Mouse (Mus musculus) gastrocnemius, postnatal 25 days (tissue): ENCODE data around the gene Arrb1. TPM values are rescaled to one million over a fixed set of nuclear protein-coding genes. Genes with fewer than 3 reads are reported as not detected.
"Not testable (repeated sequence)": the region's sequence is repeated elsewhere in the genome, so short reads cannot be mapped to it uniquely, and the experiment has no call there.

ENCODE experiments used
- DNase-seq: peaks from one replicate; pipeline ENCODE4 v3.0.0; 2022
- long read RNA-seq, 2 experiments: library from polyadenylated mRNA; stranded (forward); transcript quantifications; one replicate each; pipeline ENCODE4 v2.0.0; 2021
- total RNA-seq, 2 experiments: library from RNA; stranded (reverse); gene quantifications; 1 replicate in 1 of 2; 2 replicates in 1 of 2; pipeline ENCODE4 v1.2.3; 2021

The Arrb1 gene
- total RNA-seq = 10 to 100 TPM; 12.4 to 15.6 TPM
- long read RNA-seq, experiment 1, partial matches to known transcripts = 0 of 2 reads
- long read RNA-seq, experiment 1, other reads (novel, unspliced or antisense) = 2 of 2 reads
- long read RNA-seq, experiment 2, partial matches to known transcripts = 0 of 4 reads
- long read RNA-seq, experiment 2, other reads (novel, unspliced or antisense) = 4 of 4 reads

- DNase-seq = peak; percentile 84
Observed at GRCm38 (mm10) chr7:99534901-99535735, at the start of gene Arrb1. Gene Arrb1 (plus strand): TSS chr7:99535466.

GRCm38 (mm10) chr7:99489708-99490107, 45.6 kb upstream of the Arrb1 start:
- no peak for DNase-seq

- no peak for DNase-seq
Observed at GRCm38 (mm10) chr7:99499128-99499527, 36.1 kb upstream of the Arrb1 start.

GRCm38 (mm10) chr7:99500201-99500600, 35.1 kb upstream of the Arrb1 start:
- DNase-seq = peak; percentile 70

DNA sequence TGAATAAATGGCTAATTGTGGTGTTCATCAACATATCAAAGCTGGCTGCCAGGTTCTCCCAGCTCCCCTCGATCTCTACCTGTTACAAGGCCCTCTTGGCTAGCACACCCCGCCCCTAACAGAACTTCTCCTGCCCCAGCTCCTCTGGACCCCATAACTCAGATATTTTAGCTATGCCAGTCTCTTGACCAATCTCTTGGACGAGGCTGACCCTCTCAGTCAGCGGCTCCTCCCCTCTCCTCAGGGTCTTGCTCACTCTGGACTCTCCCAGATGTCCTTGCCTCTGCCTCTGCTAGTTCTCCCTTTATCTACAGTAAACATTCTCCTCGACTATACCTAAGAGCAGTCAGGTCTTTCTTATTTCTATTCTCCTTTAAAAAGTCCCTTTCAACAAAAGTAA, 34.6 kb upstream of the Arrb1 start:
- DNase-seq = no peak

GRCm38 (mm10) chr7:99501148-99501547, 34.1 kb upstream of the Arrb1 start:
- no peak for DNase-seq

DNA sequence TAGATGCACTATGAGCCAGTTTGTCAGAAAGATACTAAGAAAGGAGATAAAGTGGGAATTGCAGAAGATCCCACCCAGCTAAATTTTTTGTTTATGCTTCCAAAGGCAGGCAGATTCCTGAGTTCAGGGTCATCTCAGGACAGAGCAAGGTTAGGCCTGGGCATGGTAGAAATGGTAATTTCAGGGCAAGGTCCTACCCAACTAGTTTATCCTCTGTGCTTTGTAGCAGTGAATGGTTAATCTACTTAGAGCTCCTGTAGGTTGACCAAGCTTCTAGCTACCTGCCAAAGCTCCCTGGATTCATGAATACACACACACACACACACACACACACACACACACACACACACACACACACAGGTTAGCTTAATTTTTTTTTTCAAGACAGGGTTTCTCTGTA, 30.7 kb upstream of the Arrb1 start:
- DNase-seq = no peak

DNA sequence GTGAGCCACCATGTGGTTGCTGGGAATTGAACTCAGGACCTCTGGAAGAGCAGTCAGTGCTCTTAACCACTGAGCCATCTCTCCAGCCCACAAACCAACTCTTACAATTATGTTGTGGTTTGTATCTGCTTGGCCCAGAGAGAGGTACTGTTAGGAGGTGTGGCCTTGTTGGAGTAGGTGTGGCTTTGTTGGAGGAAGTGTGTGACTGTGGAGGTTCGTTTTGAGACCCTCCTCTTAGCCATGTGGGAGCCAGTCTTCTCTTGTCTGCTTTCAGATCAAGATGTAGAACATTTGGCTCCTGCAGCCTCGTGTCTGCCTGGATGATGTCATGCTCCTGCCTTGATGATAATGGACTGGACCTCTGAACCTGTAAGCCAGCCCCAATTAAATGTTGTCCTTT, 27.1 kb upstream of the Arrb1 start:
- not testable (repeated sequence) for DNase-seq

GRCm38 (mm10) chr7:99510087-99510501, 25.2 kb upstream of the Arrb1 start:
- peak; percentile 37 for DNase-seq

DNA sequence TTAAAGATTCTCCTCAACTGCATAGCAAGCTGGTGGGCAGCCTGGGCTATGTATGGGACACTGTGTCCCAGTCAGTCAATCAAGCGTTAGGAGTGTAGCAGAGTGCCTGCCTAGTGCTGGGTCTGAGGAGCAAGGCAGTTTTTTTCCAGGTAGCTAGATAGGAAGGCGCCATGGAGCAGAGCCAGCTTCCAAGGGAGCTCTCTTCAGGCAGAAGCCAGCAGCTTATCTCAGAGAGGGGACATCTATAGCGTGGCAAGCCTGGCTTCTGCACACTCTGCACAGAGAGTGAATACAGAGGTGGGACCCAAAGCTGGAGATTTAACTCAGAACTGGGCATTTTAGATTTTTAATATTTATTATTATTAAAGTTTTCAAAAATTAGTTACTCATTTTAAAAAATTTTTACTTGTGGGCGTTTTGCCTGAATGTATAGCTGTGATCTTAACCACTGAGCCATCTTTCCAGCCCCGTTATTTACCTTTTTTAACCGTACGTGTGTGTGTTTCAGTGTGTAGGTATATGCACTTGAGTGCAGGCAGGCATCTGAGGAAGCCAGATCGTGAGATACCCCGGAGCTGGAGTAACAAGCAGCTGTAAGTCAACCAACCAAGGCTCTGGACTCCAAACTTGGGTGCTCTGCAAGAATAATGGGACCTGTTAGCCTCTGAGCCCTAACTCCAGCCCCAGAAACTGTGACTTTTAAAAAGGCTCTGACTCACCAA, 19.0 kb upstream of the Arrb1 start:
- no peak for DNase-seq

DNA sequence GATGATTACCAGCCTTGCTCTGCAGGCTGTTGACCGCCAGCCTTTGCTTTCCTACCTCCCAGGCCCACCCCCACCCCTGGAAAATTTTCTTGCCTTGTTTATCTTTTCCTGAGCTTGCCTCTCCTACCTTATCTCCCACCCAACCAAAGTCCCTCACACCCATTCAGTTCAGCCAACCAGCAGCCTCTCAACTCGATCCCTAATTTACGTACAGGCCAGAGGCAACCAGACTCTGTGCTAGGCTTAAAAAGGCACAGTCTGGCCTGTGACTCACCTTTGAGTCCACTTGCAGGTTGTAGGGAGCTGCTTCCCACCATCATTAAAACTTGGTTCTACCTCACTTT, 18.5 kb upstream of the Arrb1 start:
- no peak for DNase-seq

GRCm38 (mm10) chr7:99518954-99519644, 16.2 kb upstream of the Arrb1 start:
- DNase-seq = no peak

DNA sequence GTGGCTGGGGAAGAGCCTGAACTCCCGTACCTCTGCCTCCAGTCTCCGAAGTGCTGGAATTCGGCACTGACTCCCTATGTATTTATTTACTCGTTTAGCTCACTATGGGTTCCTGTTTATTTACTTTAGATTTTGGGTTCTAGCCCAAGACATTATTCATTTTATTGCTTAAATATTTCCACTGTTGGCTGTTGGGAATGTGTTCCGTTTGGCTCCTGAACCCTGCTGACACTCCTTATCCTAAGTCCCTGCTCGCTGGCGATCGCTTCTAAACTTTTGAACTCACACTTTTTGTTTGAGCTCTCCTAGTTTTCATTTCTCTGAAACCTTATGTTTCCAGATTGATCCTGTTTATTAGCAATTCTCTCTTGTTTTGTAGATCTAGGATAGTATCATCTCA, 12.1 kb upstream of the Arrb1 start:
- no peak for DNase-seq

GRCm38 (mm10) chr7:99523837-99524236, 11.4 kb upstream of the Arrb1 start:
- DNase-seq = no peak

DNA sequence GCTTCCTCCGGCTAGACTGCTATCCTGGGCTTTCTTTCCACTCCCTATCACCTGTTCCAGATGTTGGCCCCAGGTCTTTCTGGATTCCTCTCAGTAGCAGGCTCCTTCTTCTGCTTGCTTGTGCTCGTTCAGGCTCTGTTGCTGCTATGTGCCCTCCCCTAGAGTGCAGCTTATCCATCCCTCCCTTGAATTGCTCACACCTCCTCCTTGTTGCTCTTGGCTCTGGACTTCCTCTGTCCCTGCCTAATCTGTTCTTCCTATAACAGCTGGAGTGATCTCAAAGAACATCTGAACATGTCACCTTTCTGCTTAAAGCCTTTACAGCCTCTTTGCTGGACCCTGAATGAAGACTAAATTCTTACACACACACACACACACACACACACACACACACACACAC, 6.7 kb upstream of the Arrb1 start:
- DNase-seq = no peak

DNA sequence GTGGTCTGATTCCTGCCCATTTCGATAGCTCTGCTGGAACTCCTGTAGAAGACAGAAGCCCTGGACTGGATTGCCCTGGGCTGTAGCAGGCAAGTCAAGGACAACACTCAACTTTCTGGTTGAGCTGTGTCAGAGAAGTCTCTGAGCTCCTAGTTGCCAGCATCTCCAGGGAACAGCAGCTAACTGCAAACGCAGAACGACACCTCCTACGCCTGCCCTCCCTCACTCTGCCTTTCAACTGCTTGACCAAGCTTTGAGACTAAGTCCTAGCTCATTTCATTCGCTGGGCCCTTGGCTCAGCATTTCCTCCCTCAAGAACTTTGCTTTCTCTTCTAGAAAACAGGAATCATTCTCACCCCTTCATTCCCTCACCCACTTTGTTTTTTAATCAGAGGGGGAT, 5.9 kb upstream of the Arrb1 start:
- DNase-seq = no peak

DNA sequence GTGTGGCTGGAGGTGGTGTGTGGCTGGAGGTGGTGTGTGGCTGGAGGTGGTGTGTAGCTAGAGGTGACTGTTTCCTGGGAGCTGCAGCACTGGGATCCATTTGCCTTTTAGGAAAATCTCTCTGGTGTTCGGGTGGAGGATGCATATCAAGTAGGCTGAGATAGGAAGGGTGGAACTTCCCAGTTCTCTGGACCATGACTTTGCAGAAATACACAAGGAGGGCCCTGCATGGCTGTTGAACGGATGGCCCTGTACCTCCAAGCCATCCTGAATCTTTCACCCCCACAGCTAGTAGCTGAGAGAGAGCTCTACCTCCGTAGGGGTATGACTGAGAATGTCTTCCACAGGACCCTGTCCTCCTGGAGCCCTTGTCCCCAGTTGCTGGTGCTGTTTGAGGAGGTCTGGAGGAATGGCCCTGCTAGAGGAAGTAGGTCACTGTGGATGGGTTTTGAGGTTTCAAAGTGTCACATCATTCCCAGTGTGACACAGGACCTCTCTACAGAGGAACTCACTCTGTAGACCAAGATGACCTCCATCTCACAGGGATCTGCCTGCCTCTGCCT, 3.8 kb upstream of the Arrb1 start:
- no peak for DNase-seq

- no peak for DNase-seq
Observed at GRCm38 (mm10) chr7:99532526-99532925, 2.7 kb upstream of the Arrb1 start.

DNA sequence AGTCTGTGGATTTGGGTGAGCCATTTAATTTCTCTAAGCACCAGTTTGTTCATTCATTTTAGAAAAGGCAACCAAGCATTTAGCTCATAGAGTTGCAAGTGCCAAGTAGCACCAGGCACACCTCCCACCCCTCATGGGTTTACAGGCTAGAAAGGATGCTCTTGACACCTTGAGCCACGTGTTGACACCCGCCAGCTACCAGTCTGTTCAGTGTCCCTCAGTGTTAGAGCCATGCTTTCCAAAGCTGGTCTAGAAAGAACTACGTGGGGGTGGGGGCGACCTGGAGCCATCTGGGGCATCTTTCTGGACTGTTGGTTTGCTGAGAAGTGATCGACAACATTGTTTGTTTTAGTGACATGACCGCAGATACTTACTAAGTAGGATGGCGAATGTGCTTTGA, 1.7 kb upstream of the Arrb1 start:
- no peak for DNase-seq

DNA sequence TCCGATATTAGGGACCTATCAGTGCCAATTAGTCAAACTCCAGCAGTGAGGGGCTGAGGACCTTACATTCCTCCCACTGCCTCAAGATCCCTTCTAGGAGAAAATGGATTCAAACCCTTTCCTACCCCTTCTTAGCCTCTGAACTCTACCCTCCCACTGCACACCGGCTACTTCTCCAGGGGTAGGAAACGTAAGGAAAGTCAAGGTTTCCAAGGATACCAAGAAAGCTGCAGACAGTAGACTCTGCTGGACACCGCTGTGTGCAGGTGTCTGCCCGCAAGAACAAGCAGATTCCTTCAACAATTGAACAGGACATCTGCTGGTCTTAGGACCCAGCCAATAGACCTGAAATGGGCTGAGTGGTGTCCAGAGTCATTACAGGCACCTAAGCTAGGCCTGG, 765 bp upstream of the Arrb1 start:
- DNase-seq = no peak

GRCm38 (mm10) chr7:99535741-99536501, 655 bp downstream of the Arrb1 start:
- DNase-seq = no peak
